Mouse (Mus musculus) fibroblast of lung, adult 2 months (primary cell): ENCODE results near the gene Mpzl2.

ENCODE experiments used
- DNase-seq: peaks from one replicate; pipeline ENCODE4 v3.0.0-alpha.2; 2011; ENCODE audit warnings: low read depth

Gene Mpzl2

GRCm38 (mm10) chr9:45085741-45086690 lies 46.4 kb downstream of the Mpzl2 start:
- no peak for DNase-seq

- no peak for DNase-seq
These were observed 48.4 kb downstream of the Mpzl2 start for GRCm38 (mm10) chr9:45088040-45088439.

- DNase-seq, result no peak
These were observed 51.2 kb downstream of the Mpzl2 start for GRCm38 (mm10) chr9:45090811-45091210.

- DNase-seq, result no peak
These were observed 53.0 kb downstream of the Mpzl2 start for GRCm38 (mm10) chr9:45092641-45093040.

- DNase-seq, result no peak
These were observed 55.7 kb downstream of the Mpzl2 start for GRCm38 (mm10) chr9:45095149-45095937.

- no peak for DNase-seq
These were observed 58.3 kb downstream of the Mpzl2 start for GRCm38 (mm10) chr9:45097877-45098276.

GRCm38 (mm10) chr9:45098426-45098825 lies 58.8 kb downstream of the Mpzl2 start:
- no peak for DNase-seq

- DNase-seq, result no peak
These were observed 62.9 kb downstream of the Mpzl2 start for GRCm38 (mm10) chr9:45102528-45102927.

- no peak for DNase-seq
These were observed 63.8 kb downstream of the Mpzl2 start for GRCm38 (mm10) chr9:45103211-45103979.
